Mouse (Mus musculus) G1E (cell line): ENCODE results near the gene Wfikkn1.

Experiments used
- CTCF ChIP-seq: IDR thresholded peaks from 2 replicates; pipeline ENCODE4 v1.5.1; 2012; ENCODE audit warnings: low read depth, low read length, inconsistent platforms, mixed read lengths
- GATA2 ChIP-seq: IDR thresholded peaks from 2 replicates; pipeline ENCODE4 v1.6.1; 2012; ENCODE audit warnings: low read depth, low read length, inconsistent platforms, borderline replicate concordance

GRCm38 (mm10) chr17:25837076-25837410 is 43.6 kb downstream of the Wfikkn1 start, which contains the start of gene Rhbdl1:
- no peak for TF ChIP-seq GATA2
- TF ChIP-seq CTCF, result no peak
